Mouse (Mus musculus) lung, embryonic 14.5 days (tissue): ENCODE measurements at regions not wholly inside any gene's neighbourhood (a gene's known extent, or its start where the extent isn't known, plus 50 kb on each side); places are given as distances from the start of the nearest gene placed in this dataset.

Experiments
- ATAC-seq: fragments of 200-750 bp; cut with Nextera tagmentation; 2 replicates; pipeline ENCODE4 v1.8.0; 2017; ENCODE audit warnings: mild to moderate bottlenecking, moderate TSS enrichment, moderate library complexity; ENCODE audit not compliant: insufficient read depth
- DNase-seq: peaks from one replicate; pipeline ENCODE4 v3.0.0-alpha.2; 2015
- H3K27ac ChIP-seq: fragments of 300-500 bp; sonication (generic); 2 replicates; pipeline ENCODE4 v1.5.1; 2014; ENCODE audit warnings: low read depth, mild to moderate bottlenecking, moderate library complexity
- H3K27me3 ChIP-seq: fragments of 300-500 bp; sonication (generic); 2 replicates; pipeline ENCODE4 v1.6.1; 2014; ENCODE audit warnings: low read length, control low read depth; ENCODE audit not compliant: insufficient read depth
- H3K36me3 ChIP-seq: fragments of 300-500 bp; sonication (generic); 2 replicates; pipeline ENCODE4 v1.6.1; 2014; ENCODE audit warnings: control low read depth; ENCODE audit not compliant: insufficient read depth
- H3K4me1 ChIP-seq: fragments of 300-500 bp; sonication (generic); 2 replicates; pipeline ENCODE4 v1.6.1; 2014; ENCODE audit warnings: antibody characterized with exemption, control low read depth; ENCODE audit not compliant: insufficient read depth
- H3K4me2 ChIP-seq: fragments of 300-500 bp; sonication (generic); 2 replicates; pipeline ENCODE4 v1.6.1; 2014; ENCODE audit warnings: mild to moderate bottlenecking
- H3K4me3 ChIP-seq: fragments of 300-500 bp; sonication (generic); 2 replicates; pipeline ENCODE4 v1.5.1; 2014; ENCODE audit warnings: low read depth, low read length
- H3K9ac ChIP-seq: fragments of 300-500 bp; sonication (generic); 2 replicates; pipeline ENCODE4 v1.6.1; 2014
- H3K9me3 ChIP-seq: fragments of 300-500 bp; sonication (generic); 2 replicates; pipeline ENCODE4 v1.6.1; 2016; ENCODE audit warnings: low read depth, low read length, control low read depth
- CTCF ChIP-seq: IDR thresholded peaks from 2 replicates; pipeline ENCODE4 v1.5.1; 2016; ENCODE audit warnings: antibody characterized with exemption, low read depth
- WGBS: fragments of 180-500 bp; shearing (Covaris S2); extraction: QIAGEN DNeasy Blood & Tissue Kit; methylation state at CpG from one replicate; pipeline ENCODE4 v1.1.7; 2014; 5-methylcytosine and 5-hydroxymethylcytosine counted together

- Histone ChIP-seq H3K27ac (no peak overlapping the region), H3K9ac (no peak overlapping the region), H3K4me1 (peaks cover 7% of the 10 kb centered on the region; the same call in 1 of the 2 replicates), H3K4me3 (no peak overlapping the region), H3K36me3 (no peaks in the 10 kb centered on the region), H3K9me3 (no peaks in the 10 kb centered on the region), H3K27me3 (no peaks in the 10 kb centered on the region), H3K4me2 (no peak overlapping the region)
- ATAC-seq: no peak
- no peak for DNase-seq
- WGBS: 31% methylated on average over 7 of the region's 7 CpGs
- TF ChIP-seq CTCF: no peak
Observed at GRCm38 (mm10) chr13:43913476-43913875, 128.9 kb downstream of the Cd83 start.

- Histone ChIP-seq H3K9me3 (no peaks in the 10 kb centered on the region), H3K4me3 (no peak overlapping the region), H3K36me3 (no peaks in the 10 kb centered on the region), H3K9ac (no peak overlapping the region), H3K27ac (no peak overlapping the region), H3K27me3 (no peaks in the 10 kb centered on the region), H3K4me1 (no peaks in the 10 kb centered on the region), H3K4me2 (no peak overlapping the region)
- DNase-seq (no peak), ATAC-seq (no peak)
- TF ChIP-seq CTCF: no peak
- WGBS: 69% methylated on average over 5 of the region's 5 CpGs
Observed at GRCm38 (mm10) chr13:43919781-43920420, 135.3 kb downstream of the Cd83 start.

- Histone ChIP-seq H3K4me3 (no peak overlapping the region), H3K9me3 (no peaks in the 10 kb centered on the region), H3K27ac (no peak overlapping the region), H3K4me2 (no peak overlapping the region), H3K36me3 (no peaks in the 10 kb centered on the region), H3K4me1 (no peaks in the 10 kb centered on the region), H3K9ac (no peak overlapping the region), H3K27me3 (no peaks in the 10 kb centered on the region)
- DNase-seq (no peak), ATAC-seq (no peak)
- WGBS: 78% methylated on average over 19 of the region's 19 CpGs
- no peak for TF ChIP-seq CTCF
Observed at GRCm38 (mm10) chr13:43930081-43930981, 145.8 kb downstream of the Cd83 start.

GRCm38 (mm10) chr13:43932946-43933345 is 148.4 kb downstream of the Cd83 start:
- Histone ChIP-seq H3K9ac (no peak overlapping the region), H3K4me3 (no peak overlapping the region), H3K9me3 (no peaks in the 10 kb centered on the region), H3K4me1 (no peaks in the 10 kb centered on the region), H3K36me3 (no peaks in the 10 kb centered on the region), H3K27ac (no peak overlapping the region), H3K27me3 (no peaks in the 10 kb centered on the region), H3K4me2 (no peak overlapping the region)
- ATAC-seq (no peak), DNase-seq (no peak)
- WGBS: 64% methylated on average over 7 of the region's 7 CpGs
- no peak for TF ChIP-seq CTCF

GRCm38 (mm10) chr13:43935284-43935683 is 150.7 kb downstream of the Cd83 start:
- H3K27ac ChIP-seq: no peak overlapping the region
- no peak overlapping the region for H3K4me3 ChIP-seq
- H3K9me3 ChIP-seq: 0 out of 2 replicates have a peak, but pooled peaks cover 2% of the 10 kb centered on the region
- no peak overlapping the region for H3K4me2 ChIP-seq
- no peak for TF ChIP-seq CTCF
- no peak overlapping the region for H3K9ac ChIP-seq
- H3K4me1 ChIP-seq: no peaks in the 10 kb centered on the region
- DNase-seq: peak; percentile 78
- H3K27me3 ChIP-seq: no peaks in the 10 kb centered on the region
- WGBS: 47% methylated on average over 6 of the region's 6 CpGs
- no peaks in the 10 kb centered on the region for H3K36me3 ChIP-seq
- no peak for ATAC-seq

GRCm38 (mm10) chr13:43936504-43936903 is 151.9 kb downstream of the Cd83 start:
- WGBS: 64% methylated on average over 4 of the region's 4 CpGs
- no peak for ATAC-seq
- Histone ChIP-seq H3K36me3 (no peaks in the 10 kb centered on the region), H3K27me3 (no peaks in the 10 kb centered on the region), H3K4me2 (no peak overlapping the region), H3K9me3 (0 out of 2 replicates have a peak, but pooled peaks cover 2% of the 10 kb centered on the region), H3K4me1 (no peaks in the 10 kb centered on the region), H3K27ac (no peak overlapping the region), H3K4me3 (no peak overlapping the region), H3K9ac (no peak overlapping the region)
- no peak for DNase-seq
- TF ChIP-seq CTCF: no peak

GRCm38 (mm10) chr13:43938611-43939010 is 154.0 kb downstream of the Cd83 start:
- Histone ChIP-seq H3K9me3 (0 out of 2 replicates have a peak, but pooled peaks cover 2% of the 10 kb centered on the region), H3K9ac (no peak overlapping the region), H3K27ac (no peak overlapping the region), H3K4me2 (no peak overlapping the region), H3K4me3 (no peak overlapping the region), H3K36me3 (no peaks in the 10 kb centered on the region), H3K4me1 (no peaks in the 10 kb centered on the region), H3K27me3 (no peaks in the 10 kb centered on the region)
- DNase-seq: no peak
- WGBS: 59% methylated on average over 7 of the region's 7 CpGs
- no peak for ATAC-seq
- no peak for TF ChIP-seq CTCF
